Mouse (Mus musculus) liver, postnatal 0 days (tissue): ENCODE data around the gene Fads6. TPM values are rescaled to one million over a fixed set of nuclear protein-coding genes. Genes with fewer than 3 reads are reported as not detected.

ENCODE experiments used
- ATAC-seq: fragments of 200-750 bp; cut with Nextera tagmentation; 2 replicates; pipeline ENCODE4 v1.8.0; 2017; ENCODE audit warnings: mild to moderate bottlenecking, moderate library complexity
- DNase-seq: peaks from one replicate; pipeline ENCODE4 v3.0.0-alpha.2; 2016
- H3K27ac ChIP-seq: fragments of 300-500 bp; sonication (generic); 2 replicates; pipeline ENCODE4 v1.5.1; 2014; ENCODE audit warnings: antibody characterized with exemption, moderate library complexity, mild to moderate bottlenecking, low read depth
- H3K27me3 ChIP-seq: fragments of 300-500 bp; sonication (generic); 2 replicates; pipeline ENCODE4 v1.6.1; 2014; ENCODE audit warnings: low read length, control low read depth, mixed read lengths; ENCODE audit not compliant: insufficient read depth
- H3K36me3 ChIP-seq: fragments of 300-500 bp; sonication (generic); replicated peaks from 2 replicates; pipeline ENCODE4 v1.6.1; 2014; ENCODE audit warnings: mild to moderate bottlenecking, control low read depth, low read length, moderate library complexity, mixed read lengths; ENCODE audit not compliant: insufficient read depth
- H3K4me1 ChIP-seq: fragments of 300-500 bp; sonication (generic); 2 replicates; pipeline ENCODE4 v1.6.1; 2014; ENCODE audit warnings: antibody characterized with exemption, mild to moderate bottlenecking, control low read depth; ENCODE audit not compliant: insufficient read depth
- H3K4me2 ChIP-seq: fragments of 300-500 bp; sonication (generic); 2 replicates; pipeline ENCODE4 v1.6.1; 2014; ENCODE audit warnings: low read depth, mild to moderate bottlenecking, low read length, moderate library complexity, mixed read lengths
- H3K4me3 ChIP-seq: fragments of 300-500 bp; sonication (generic); 2 replicates; pipeline ENCODE4 v1.5.1; 2014; ENCODE audit warnings: low read depth, low read length
- H3K9ac ChIP-seq: fragments of 300-500 bp; sonication (generic); replicated peaks from 2 replicates; pipeline ENCODE4 v1.6.1; 2014; ENCODE audit warnings: mild to moderate bottlenecking, moderate library complexity
- H3K9me3 ChIP-seq: fragments of 300-500 bp; sonication (generic); 2 replicates; pipeline ENCODE4 v1.6.1; 2016; ENCODE audit warnings: mild to moderate bottlenecking, control low read depth, low read length, mixed read lengths
- CTCF ChIP-seq: sonication (generic); IDR thresholded peaks from 2 replicates; pipeline ENCODE4 v1.5.1; 2016; ENCODE audit warnings: antibody characterized with exemption, low read depth
- EP300 ChIP-seq: IDR thresholded peaks from 2 replicates; pipeline ENCODE4 v1.6.1; 2016; ENCODE audit warnings: antibody characterized with exemption, low read depth, mild to moderate bottlenecking
- WGBS: fragments of 180-500 bp; shearing (Covaris S2); extraction: QIAGEN DNeasy Blood & Tissue Kit; methylation state at CpG from one replicate; pipeline ENCODE4 v1.1.7; 2014; ENCODE audit not compliant: insufficient replicate concordance; 5-methylcytosine and 5-hydroxymethylcytosine counted together
- polyA plus RNA-seq: library from polyadenylated mRNA; unstranded; fragments of >200 nt; fragmentation: Nextera tagmentation; extraction: Ambion mirVana; gene quantifications from 2 replicates; pipeline ENCODE4 v1.2.1, GENCODE M21; 2015

Gene Fads6
- polyA plus RNA-seq, 1 experiment from 2014 or later, result 4.6 TPM

GRCm38 (mm10) chr11:115308781-115309180, 11.3 kb upstream of the Fads6 start:
- Histone ChIP-seq H3K27me3 (no peaks in the 10 kb centered on the region), H3K27ac (no peak overlapping the region), H3K4me1 (no peaks in the 10 kb centered on the region), H3K4me2 (no peak overlapping the region), H3K4me3 (no peak overlapping the region), H3K9me3 (no peaks in the 10 kb centered on the region), H3K9ac (no peak overlapping the region), H3K36me3 (no peaks in the 10 kb centered on the region)
- DNase-seq (no peak), ATAC-seq (no peak)
- WGBS, result 44% methylated on average over 1 of the region's 1 CpGs
- TF ChIP-seq EP300 (no peak), CTCF (no peak)

GRCm38 (mm10) chr11:115306863-115307262, 9.4 kb upstream of the Fads6 start, which contains the start of gene Otop2:
Gene Otop2, plus strand, starts transcription at chr11:115307163.
- no peak for DNase-seq
- 41% methylated on average over 8 of the region's 8 CpGs for WGBS
- no peak for ATAC-seq
- no peak within 1 kb of the TSS for H3K9ac ChIP-seq
- H3K36me3 ChIP-seq, result no peaks in the 10 kb centered on the region
- H3K4me1 ChIP-seq, result no peaks in the 10 kb centered on the region
- H3K27me3 ChIP-seq, result no peaks in the 10 kb centered on the region
- no peak within 1 kb of the TSS for H3K4me3 ChIP-seq
- TF ChIP-seq CTCF, result no peak
- TF ChIP-seq EP300, result no peak
- H3K9me3 ChIP-seq, result no peaks in the 10 kb centered on the region
- H3K4me2 ChIP-seq, result no peak within 1 kb of the TSS
- no peak within 1 kb of the TSS for H3K27ac ChIP-seq

- Histone ChIP-seq H3K4me1 (no peaks in the 10 kb centered on the region), H3K4me3 (no peak overlapping the region), H3K27me3 (no peaks in the 10 kb centered on the region), H3K9me3 (no peaks in the 10 kb centered on the region), H3K9ac (no peak overlapping the region), H3K4me2 (no peak overlapping the region), H3K27ac (no peak overlapping the region), H3K36me3 (no peaks in the 10 kb centered on the region)
- ATAC-seq (peak; percentile 55; the same call in 1 of the 2 replicates), DNase-seq (no peak)
- TF ChIP-seq CTCF, result no peak
- WGBS, result 48% methylated on average over 8 of the region's 8 CpGs
Measured at GRCm38 (mm10) chr11:115303167-115303566, 5.7 kb upstream of the Fads6 start.

- Histone ChIP-seq H3K36me3 (no peaks in the 10 kb centered on the region), H3K27me3 (peaks cover 4% of the 10 kb centered on the region; the same call in 1 of the 2 replicates), H3K4me3 (no peak overlapping the region), H3K4me1 (peaks cover 3% of the 10 kb centered on the region; the same call in 1 of the 2 replicates), H3K27ac (no peak overlapping the region), H3K4me2 (no peak overlapping the region), H3K9me3 (no peaks in the 10 kb centered on the region), H3K9ac (no peak overlapping the region)
- DNase-seq (no peak), ATAC-seq (no peak)
- no peak for TF ChIP-seq CTCF
- no peak for TF ChIP-seq EP300
- 82% methylated on average over 2 of the region's 2 CpGs for WGBS
Measured at GRCm38 (mm10) chr11:115301351-115301750, 3.9 kb upstream of the Fads6 start.

GRCm38 (mm10) chr11:115300745-115301144, 3.3 kb upstream of the Fads6 start:
- Histone ChIP-seq H3K4me2 (no peak overlapping the region), H3K4me3 (no peak overlapping the region), H3K9ac (no peak overlapping the region), H3K9me3 (no peaks in the 10 kb centered on the region), H3K4me1 (peaks cover 3% of the 10 kb centered on the region; the same call in 1 of the 2 replicates), H3K27me3 (peaks cover 4% of the 10 kb centered on the region; the same call in 1 of the 2 replicates), H3K27ac (no peak overlapping the region), H3K36me3 (no peaks in the 10 kb centered on the region)
- no peak for ATAC-seq
- WGBS, result 76% methylated on average over 4 of the region's 4 CpGs
- no peak for DNase-seq
- TF ChIP-seq CTCF, result no peak
- TF ChIP-seq EP300, result no peak

GRCm38 (mm10) chr11:115298160-115298559, 697 bp upstream of the Fads6 start:
- H3K27me3 ChIP-seq, result peaks cover 4% of the 10 kb centered on the region; the same call in 1 of the 2 replicates
- H3K4me3 ChIP-seq, result no peak overlapping the region
- H3K27ac ChIP-seq, result peak overlapping the region; percentile 66; the same call in 1 of the 2 replicates
- WGBS, result 61% methylated on average over 8 of the region's 8 CpGs
- peak overlapping the region; percentile 70 for H3K4me2 ChIP-seq
- DNase-seq (no peak), ATAC-seq (no peak)
- no peaks in the 10 kb centered on the region for H3K9me3 ChIP-seq
- H3K36me3 ChIP-seq, result 0 out of 2 replicates have a peak, but pooled peaks cover 2% of the 10 kb centered on the region
- no peak overlapping the region for H3K9ac ChIP-seq
- TF ChIP-seq CTCF (no peak), EP300 (no peak)
- H3K4me1 ChIP-seq, result peaks cover 8% of the 10 kb centered on the region
